Mouse (Mus musculus) heart, adult 2 months (tissue): ENCODE data around the gene Ascc3.

Source experiments
- CTCF ChIP-seq: fragments of 200-600 bp; IDR thresholded peaks from 2 replicates; pipeline ENCODE4 v1.8.1; 2022; ENCODE audit warnings: antibody characterized with exemption, mild to moderate bottlenecking, moderate library complexity
- EP300 ChIP-seq: fragments of 200-500 bp; IDR thresholded peaks from 2 replicates; pipeline ENCODE4 v1.6.1; 2011; ENCODE audit warnings: low read depth, low read length, control low read depth; ENCODE audit not compliant: insufficient read depth
- POLR2A ChIP-seq: fragments of 200-500 bp; IDR thresholded peaks from 2 replicates; pipeline ENCODE4 v1.6.1; 2011; ENCODE audit warnings: mild to moderate bottlenecking, low read depth, low read length, control low read depth; ENCODE audit not compliant: insufficient read depth

GRCm38 (mm10) chr10:50733459-50733858 is 141.0 kb downstream of the Ascc3 start:
- TF ChIP-seq CTCF (no peak), POLR2A (no peak), EP300 (no peak)
